Mouse (Mus musculus) intestine, embryonic 14.5 days (tissue): Measurements from ENCODE around the gene Olfr295. TPM values are rescaled to one million over a fixed set of nuclear protein-coding genes. Genes with fewer than 3 reads are reported as not detected.

ENCODE experiments used
- ATAC-seq: fragments of 200-750 bp; cut with Nextera tagmentation; replicated peaks from 2 replicates; pipeline ENCODE4 v1.8.0; 2017; ENCODE audit warnings: low read depth, moderate number of reproducible peaks, moderate TSS enrichment, moderate library complexity; ENCODE audit not compliant: low FRiP score, low TSS enrichment
- DNase-seq: peaks from one replicate; pipeline ENCODE4 v3.0.0-alpha.2; 2018; ENCODE audit warnings: low spot score
- H3K27ac ChIP-seq: fragments of 300-500 bp; sonication (generic); 2 replicates; pipeline ENCODE4 v1.5.1; 2014; ENCODE audit warnings: low read depth, mild to moderate bottlenecking, control low read depth
- H3K27me3 ChIP-seq: fragments of 300-500 bp; sonication (generic); replicated peaks from 2 replicates; pipeline ENCODE4 v1.6.1; 2014; ENCODE audit warnings: low read length, control low read depth; ENCODE audit not compliant: control insufficient read depth, insufficient read depth
- H3K36me3 ChIP-seq: fragments of 300-500 bp; sonication (generic); 2 replicates; pipeline ENCODE4 v1.6.1; 2014; ENCODE audit warnings: low read length, control low read depth; ENCODE audit not compliant: control insufficient read depth, insufficient read depth
- H3K4me1 ChIP-seq: fragments of 300-500 bp; sonication (generic); replicated peaks from 2 replicates; pipeline ENCODE4 v1.6.1; 2014; ENCODE audit warnings: low read length, control low read depth, mixed read lengths; ENCODE audit not compliant: control insufficient read depth, insufficient read depth
- H3K4me2 ChIP-seq: fragments of 300-500 bp; sonication (generic); 2 replicates; pipeline ENCODE4 v1.6.1; 2014; ENCODE audit warnings: low read length
- H3K4me3 ChIP-seq: fragments of 300-500 bp; sonication (generic); 2 replicates; pipeline ENCODE4 v1.5.1; 2014; ENCODE audit warnings: low read depth, low read length, control low read depth, mixed read lengths
- H3K9ac ChIP-seq: fragments of 300-500 bp; sonication (generic); 2 replicates; pipeline ENCODE4 v1.6.1; 2014; ENCODE audit warnings: mild to moderate bottlenecking, low read length
- H3K9me3 ChIP-seq: fragments of 300-500 bp; sonication (generic); 2 replicates; pipeline ENCODE4 v1.6.1; 2016; ENCODE audit warnings: low read length, control low read depth; ENCODE audit not compliant: control insufficient read depth
- WGBS: fragments of 180-500 bp; shearing (Covaris S2); extraction: QIAGEN DNeasy Blood & Tissue Kit; methylation state at CpG from one replicate; pipeline ENCODE4 v1.1.7; 2014; 5-methylcytosine and 5-hydroxymethylcytosine counted together
- polyA plus RNA-seq: library from polyadenylated mRNA; unstranded; fragments of >200 nt; fragmentation: Nextera tagmentation; extraction: Ambion mirVana; gene quantifications from 2 replicates; pipeline ENCODE4 v1.2.1, GENCODE M21; 2014

Olfr295 gene
- polyA plus RNA-seq = not detected in 2 replicates

DNA sequence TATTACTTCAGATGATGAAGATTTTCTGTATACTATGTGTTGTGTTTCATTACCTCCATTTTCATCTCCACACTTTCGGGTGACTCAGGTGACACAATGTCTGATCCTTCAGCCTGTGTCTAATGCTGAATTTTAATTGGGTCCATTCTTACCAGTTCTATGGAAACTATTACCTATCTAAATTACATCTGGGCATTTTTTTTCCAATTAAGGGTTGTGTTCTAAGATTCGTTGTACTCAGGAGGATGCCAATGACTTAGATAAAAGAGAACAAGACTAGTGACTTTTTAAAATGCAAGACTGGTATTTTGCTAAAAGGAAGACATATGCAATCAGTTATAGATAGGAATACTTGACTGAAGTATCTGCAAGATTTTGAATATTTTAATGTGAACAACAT, at the start of gene Olfr295:
TSS of gene Olfr295 (plus strand) at position 301 of the 400 bp plus-strand sequence.
- 90% methylated on average over 2 of the region's 2 CpGs for WGBS
- Histone ChIP-seq H3K27me3 (no peaks in the 10 kb centered on the region), H3K27ac (no peak within 1 kb of the TSS), H3K4me1 (no peaks in the 10 kb centered on the region), H3K9ac (no peak within 1 kb of the TSS), H3K9me3 (no peaks in the 10 kb centered on the region), H3K36me3 (no peaks in the 10 kb centered on the region), H3K4me3 (no peak within 1 kb of the TSS), H3K4me2 (no peak within 1 kb of the TSS)
- DNase-seq (no peak), ATAC-seq (no peak)

DNA sequence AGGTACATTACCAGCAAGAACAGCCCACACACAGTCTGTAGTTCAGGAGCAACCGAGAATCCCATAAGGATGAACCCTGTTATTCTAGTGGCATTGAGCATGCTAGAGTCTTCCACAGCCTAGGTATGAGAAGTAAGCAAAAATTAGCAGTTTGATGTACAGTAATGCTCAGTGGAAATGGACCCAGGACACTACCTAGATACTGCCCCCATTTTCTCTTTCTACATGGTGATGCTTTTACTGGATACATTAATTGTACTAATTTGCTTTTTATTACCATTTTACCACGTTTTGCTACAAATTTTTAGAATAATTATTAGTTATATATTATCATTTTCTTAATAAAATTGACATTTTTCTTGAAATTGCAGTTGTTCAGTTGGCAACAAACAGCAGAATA, 32.9 kb downstream of the Olfr295 start, which contains the start of gene Olfr294:
TSS of gene Olfr294 (minus strand) at position 101 of the 400 bp plus-strand sequence.
- no peak within 1 kb of the TSS for H3K4me2 ChIP-seq

More for the DNA sequence above, 32.9 kb downstream of the Olfr295 start, which contains the start of gene Olfr294:
- no peaks in the 10 kb centered on the region for H3K4me1 ChIP-seq
- no peaks in the 10 kb centered on the region for H3K9me3 ChIP-seq
- no peak within 1 kb of the TSS for H3K9ac ChIP-seq
- H3K36me3 ChIP-seq = no peaks in the 10 kb centered on the region
- 53% methylated on average over 2 of the region's 2 CpGs for WGBS
- no peak within 1 kb of the TSS for H3K4me3 ChIP-seq
- H3K27me3 ChIP-seq = no peaks in the 10 kb centered on the region
- ATAC-seq (no peak), DNase-seq (no peak)
- no peak within 1 kb of the TSS for H3K27ac ChIP-seq

Other genes with a start within 250 kb of the Olfr295 start
- gene Olfr307, start 246.3 kb upstream of the Olfr295 start, polyA plus RNA-seq = not detected in 2 replicates
- not detected in 2 replicates for gene Olfr305, start 216.9 kb upstream of the Olfr295 start, polyA plus RNA-seq
- gene Olfr304, start 197.2 kb upstream of the Olfr295 start, polyA plus RNA-seq = not detected in 2 replicates
- gene Olfr303, start 186.1 kb upstream of the Olfr295 start, polyA plus RNA-seq = not detected in 2 replicates
- not detected in 2 replicates for gene Olfr301, start 180.0 kb upstream of the Olfr295 start, polyA plus RNA-seq
- not detected in 2 replicates for gene Olfr299, start 123.9 kb upstream of the Olfr295 start, polyA plus RNA-seq
- not detected in 2 replicates for gene Olfr298, start 91.4 kb upstream of the Olfr295 start, polyA plus RNA-seq
- gene Olfr297, start 63.9 kb upstream of the Olfr295 start, polyA plus RNA-seq = not detected in 2 replicates
- not detected in 2 replicates for gene Olfr294, start 32.8 kb downstream of the Olfr295 start, polyA plus RNA-seq
- not detected in 2 replicates for gene Olfr293, start 65.2 kb downstream of the Olfr295 start, polyA plus RNA-seq
- not detected in 2 replicates for gene Olfr292, start 104.5 kb downstream of the Olfr295 start, polyA plus RNA-seq
- not detected in 2 replicates for gene Folh1, start 192.1 kb downstream of the Olfr295 start, polyA plus RNA-seq
- gene Vmn2r77, start 211.2 kb downstream of the Olfr295 start, polyA plus RNA-seq = not detected in 2 replicates